Mouse (Mus musculus) stomach, embryonic 14.5 days (tissue): Measurements from ENCODE around the gene Pltp. TPM values are rescaled to one million over a fixed set of nuclear protein-coding genes. Genes with fewer than 3 reads are reported as not detected.
"Not testable (repeated sequence)": the region's sequence is repeated elsewhere in the genome, so short reads cannot be mapped to it uniquely, and the experiment has no call there.

Source experiments
- ATAC-seq: fragments of 200-750 bp; cut with Nextera tagmentation; 2 replicates; pipeline ENCODE4 v1.8.0; 2017; ENCODE audit warnings: low read depth, moderate TSS enrichment; ENCODE audit not compliant: insufficient number of reproducible peaks, insufficient read depth, low FRiP score
- H3K27ac ChIP-seq: fragments of 300-500 bp; sonication (generic); 2 replicates; pipeline ENCODE4 v1.5.1; 2014; ENCODE audit warnings: mild to moderate bottlenecking, low read length, moderate library complexity, mixed read lengths
- H3K27me3 ChIP-seq: fragments of 300-500 bp; sonication (generic); 2 replicates; pipeline ENCODE4 v1.6.1; 2014; ENCODE audit warnings: low read length, control low read depth, mixed read lengths; ENCODE audit not compliant: control insufficient read depth, insufficient read depth
- H3K36me3 ChIP-seq: fragments of 300-500 bp; sonication (generic); 2 replicates; pipeline ENCODE4 v1.6.1; 2014; ENCODE audit warnings: mild to moderate bottlenecking, control low read depth, low read length, moderate library complexity, mixed read lengths; ENCODE audit not compliant: control insufficient read depth, insufficient read depth
- H3K4me1 ChIP-seq: fragments of 300-500 bp; sonication (generic); 2 replicates; pipeline ENCODE4 v1.6.1; 2014; ENCODE audit warnings: low read length, control low read depth, mixed read lengths; ENCODE audit not compliant: control insufficient read depth, insufficient read depth
- H3K4me2 ChIP-seq: fragments of 300-500 bp; sonication (generic); replicated peaks from 2 replicates; pipeline ENCODE4 v1.6.1; 2014; ENCODE audit warnings: low read depth, low read length, control low read depth
- H3K4me3 ChIP-seq: fragments of 300-500 bp; sonication (generic); 2 replicates; pipeline ENCODE4 v1.5.1; 2014; ENCODE audit warnings: low read depth, low read length, control low read depth
- H3K9ac ChIP-seq: fragments of 300-500 bp; sonication (generic); replicated peaks from 2 replicates; pipeline ENCODE4 v1.6.1; 2014; ENCODE audit warnings: low read depth, mild to moderate bottlenecking, control low read depth, low read length, moderate library complexity, mixed read lengths
- H3K9me3 ChIP-seq: fragments of 300-500 bp; sonication (generic); 2 replicates; pipeline ENCODE4 v1.6.1; 2016; ENCODE audit warnings: low read depth, low read length, control low read depth; ENCODE audit not compliant: control insufficient read depth
- WGBS: fragments of 180-500 bp; shearing (Covaris S2); extraction: QIAGEN DNeasy Blood & Tissue Kit; methylation state at CpG from one replicate; pipeline ENCODE4 v1.1.7; 2014; 5-methylcytosine and 5-hydroxymethylcytosine counted together
- polyA plus RNA-seq: library from polyadenylated mRNA; unstranded; fragments of >200 nt; fragmentation: Nextera tagmentation; extraction: Ambion mirVana; gene quantifications from 2 replicates; pipeline ENCODE4 v1.2.1, GENCODE M21; 2014

Gene Pltp
- polyA plus RNA-seq, 1 experiment from 2014 or later: 53.2 TPM

DNA sequence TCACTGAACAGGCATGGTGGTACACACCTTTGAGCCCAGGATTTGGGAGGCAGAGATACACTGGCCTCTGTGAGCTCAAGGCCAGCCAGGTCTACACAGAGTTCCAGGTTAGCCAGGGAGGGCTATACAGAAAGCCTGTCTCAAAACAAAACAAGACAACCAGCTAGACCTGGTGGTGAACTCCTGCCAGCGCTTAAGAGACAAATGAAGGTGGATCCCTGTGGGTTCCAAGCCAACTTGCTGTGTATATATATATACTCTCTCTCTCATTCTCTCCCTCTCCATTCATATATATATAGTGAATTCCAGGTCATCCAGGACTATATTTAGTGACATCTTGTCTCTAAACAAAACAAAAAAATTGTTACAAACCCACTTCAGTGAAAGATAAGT is 53.6 kb downstream of the Pltp start:
- peaks cover 7% of the 10 kb centered on the region; the same call in 1 of the 2 replicates for H3K4me1 ChIP-seq
- peak overlapping the region; percentile 62 for H3K4me3 ChIP-seq
- peak overlapping the region; percentile 66 for H3K4me2 ChIP-seq
- H3K27ac ChIP-seq: no peak overlapping the region
- no peaks in the 10 kb centered on the region for H3K9me3 ChIP-seq
- no peak for ATAC-seq
- peak overlapping the region; percentile 67; the same call in 1 of the 2 replicates for H3K9ac ChIP-seq
- H3K36me3 ChIP-seq: peaks cover 5% of the 10 kb centered on the region; the same call in 1 of the 2 replicates
- WGBS: 23% methylated on average over 1 of the region's 1 CpGs
- no peaks in the 10 kb centered on the region for H3K27me3 ChIP-seq

DNA sequence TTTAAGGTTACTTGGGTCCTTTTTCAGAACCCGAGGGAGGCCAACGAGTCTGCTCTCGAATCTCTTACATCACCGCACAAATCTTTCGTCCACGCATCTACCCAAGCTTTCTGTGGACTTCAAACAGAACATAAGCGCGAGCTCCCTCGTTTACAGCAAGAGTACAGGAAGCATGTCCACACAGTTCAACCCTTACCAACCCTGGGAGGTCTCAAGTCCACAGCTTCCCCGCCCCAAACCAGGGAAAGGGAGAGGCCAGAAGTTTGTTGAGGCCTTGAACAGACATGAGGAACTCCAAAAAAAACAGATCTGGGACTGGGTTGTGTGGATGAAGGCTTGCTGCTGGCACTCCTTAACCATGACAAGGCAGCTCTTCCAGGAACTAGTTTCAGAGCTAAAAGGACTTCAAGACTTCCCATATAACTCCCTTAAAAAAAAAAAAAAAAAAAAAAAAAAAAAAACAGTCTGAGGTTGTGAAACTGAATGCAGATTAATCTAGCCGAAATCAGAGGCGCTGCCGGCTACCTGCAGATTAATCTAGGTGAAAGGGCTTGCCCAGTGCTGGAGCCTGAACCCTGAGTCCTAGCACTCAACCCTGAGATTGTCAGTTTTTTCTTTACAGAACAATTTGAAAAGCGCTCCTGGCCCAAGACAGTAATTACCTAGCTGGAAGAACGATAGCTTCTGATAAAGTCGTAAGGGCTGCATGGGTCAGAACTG is 54.1 kb downstream of the Pltp start:
- 90% methylated on average over 16 of the region's 16 CpGs for WGBS
- ATAC-seq: no peak
- Histone ChIP-seq H3K36me3 (peaks cover 3% of the 10 kb centered on the region; the same call in 1 of the 2 replicates), H3K4me2 (peak overlapping the region; percentile 66; the same call in 1 of the 2 replicates), H3K4me1 (peaks cover 7% of the 10 kb centered on the region; the same call in 1 of the 2 replicates), H3K9ac (peak overlapping the region; percentile 67; the same call in 1 of the 2 replicates), H3K4me3 (peak overlapping the region; percentile 62; the same call in 1 of the 2 replicates), H3K9me3 (no peaks in the 10 kb centered on the region), H3K27me3 (no peaks in the 10 kb centered on the region), H3K27ac (no peak overlapping the region)

DNA sequence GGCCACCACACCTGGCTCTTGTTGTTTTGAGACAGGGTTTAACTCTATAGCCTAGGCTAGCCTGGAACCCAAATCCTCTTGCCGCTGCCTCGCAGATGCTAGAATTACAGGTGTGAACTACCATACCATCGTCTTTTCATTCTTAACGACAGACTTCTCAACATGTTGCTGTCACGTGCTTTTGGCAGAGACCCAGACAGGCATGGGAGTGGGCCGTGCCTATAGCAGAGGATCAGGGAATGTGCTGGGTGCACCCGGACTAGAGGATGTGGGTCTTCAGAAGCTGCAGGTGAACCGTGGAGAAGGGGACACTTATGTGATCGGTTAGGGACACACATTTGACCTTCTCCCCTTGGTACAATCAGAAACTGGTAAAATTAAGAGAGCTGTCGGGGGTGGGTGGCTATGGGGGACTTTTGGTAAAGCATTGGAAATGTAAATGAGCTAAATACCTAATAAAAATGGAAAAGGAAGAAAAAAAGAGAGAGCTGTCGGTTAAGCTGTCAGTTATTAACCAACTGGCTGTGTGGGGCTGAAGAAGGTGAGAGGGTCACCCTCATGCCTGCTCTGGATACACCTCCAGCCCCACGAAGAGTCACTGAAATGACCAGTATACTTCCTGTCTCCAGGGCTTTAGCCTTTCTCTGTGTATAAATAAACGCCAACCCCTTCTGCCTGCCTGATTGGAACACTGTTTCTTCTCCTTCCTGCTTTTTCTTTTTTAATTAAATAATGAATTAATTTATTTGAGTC is 57.1 kb downstream of the Pltp start:
- no peak overlapping the region for H3K27ac ChIP-seq
- H3K4me2 ChIP-seq: no peak overlapping the region
- 89% methylated on average over 13 of the region's 13 CpGs for WGBS
- H3K9me3 ChIP-seq: no peaks in the 10 kb centered on the region
- no peak overlapping the region for H3K4me3 ChIP-seq
- ATAC-seq: no peak
- no peaks in the 10 kb centered on the region for H3K27me3 ChIP-seq
- peaks cover 20% of the 10 kb centered on the region for H3K36me3 ChIP-seq
- H3K4me1 ChIP-seq: peaks cover 5% of the 10 kb centered on the region; the same call in 1 of the 2 replicates
- H3K9ac ChIP-seq: no peak overlapping the region

DNA sequence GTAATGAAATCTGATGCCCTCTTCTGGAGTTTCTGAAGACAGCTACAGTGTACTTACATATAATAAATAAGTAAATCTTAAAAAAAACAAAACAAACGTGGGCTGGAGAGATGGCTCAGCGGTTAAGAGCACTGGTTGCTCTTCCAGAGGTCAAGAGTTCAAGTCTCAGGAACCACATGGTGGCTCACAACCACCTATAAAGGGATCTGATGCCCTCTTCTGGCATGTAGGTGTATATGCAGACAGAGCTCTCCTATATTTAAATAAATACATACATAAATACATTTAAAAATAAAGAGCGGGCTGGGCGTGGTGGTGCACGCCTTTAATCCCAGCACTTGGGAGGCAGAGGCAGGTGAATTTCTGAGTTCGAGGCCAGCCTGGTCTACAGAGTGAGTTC is 59.0 kb downstream of the Pltp start:
- peaks cover 30% of the 10 kb centered on the region for H3K36me3 ChIP-seq

DNA sequence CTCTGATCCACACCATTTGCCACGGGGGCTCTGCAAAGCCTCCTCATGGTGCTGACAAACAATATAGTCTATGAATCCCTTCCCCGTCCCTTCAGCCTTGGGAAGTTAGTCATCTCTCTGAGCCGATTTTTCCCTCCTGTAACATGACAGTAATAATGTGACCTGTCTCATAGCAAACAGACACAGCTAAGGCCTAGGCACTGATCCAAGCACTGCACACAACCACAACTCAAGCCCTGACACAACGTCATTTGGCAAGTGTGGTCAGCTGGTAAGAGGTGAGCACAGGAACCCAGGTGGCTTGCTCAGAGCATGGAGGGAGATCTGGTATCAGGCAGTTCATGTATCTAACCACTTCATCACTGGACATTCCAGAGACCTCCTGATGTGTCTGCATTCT is 61.6 kb downstream of the Pltp start:
- Histone ChIP-seq H3K4me2 (no peak overlapping the region), H3K27ac (no peak overlapping the region), H3K4me3 (no peak overlapping the region), H3K4me1 (no peaks in the 10 kb centered on the region), H3K9ac (no peak overlapping the region), H3K27me3 (no peaks in the 10 kb centered on the region), H3K9me3 (no peaks in the 10 kb centered on the region), H3K36me3 (peaks cover 53% of the 10 kb centered on the region)
- WGBS: 83% methylated on average over 4 of the region's 4 CpGs
- no peak for ATAC-seq

More for the DNA sequence above, 59.0 kb downstream of the Pltp start:
- 78% methylated on average over 6 of the region's 6 CpGs for WGBS
- not testable (repeated sequence) for H3K4me1 ChIP-seq, H3K4me3 ChIP-seq, ATAC-seq, H3K4me2 ChIP-seq, H3K27me3 ChIP-seq, H3K27ac ChIP-seq, H3K9ac ChIP-seq, H3K9me3 ChIP-seq

DNA sequence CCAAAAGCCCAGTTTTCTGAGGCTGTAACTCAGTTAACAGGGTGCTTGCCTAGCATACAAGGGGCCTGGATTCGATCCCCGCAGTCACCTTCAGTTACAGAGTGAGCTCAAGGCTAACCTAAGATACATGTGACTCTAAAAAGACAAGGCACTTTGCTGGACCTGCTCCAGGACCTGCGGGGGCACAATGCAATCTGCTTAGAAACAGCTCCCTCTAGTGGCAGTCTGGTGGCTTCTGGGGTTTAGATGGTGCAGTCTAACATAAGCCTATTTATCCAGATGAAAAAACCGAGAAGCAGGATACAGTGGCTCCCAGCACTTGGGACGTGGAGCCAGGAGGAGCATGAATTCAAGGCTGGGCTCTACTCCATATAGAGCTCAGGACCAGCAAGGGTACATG is 63.2 kb downstream of the Pltp start:
- ATAC-seq: 0 out of 2 replicates have a peak, but pooled peaks have one; percentile 24
- 32% methylated on average over 5 of the region's 5 CpGs for WGBS
- no peak overlapping the region for H3K4me2 ChIP-seq

DNA sequence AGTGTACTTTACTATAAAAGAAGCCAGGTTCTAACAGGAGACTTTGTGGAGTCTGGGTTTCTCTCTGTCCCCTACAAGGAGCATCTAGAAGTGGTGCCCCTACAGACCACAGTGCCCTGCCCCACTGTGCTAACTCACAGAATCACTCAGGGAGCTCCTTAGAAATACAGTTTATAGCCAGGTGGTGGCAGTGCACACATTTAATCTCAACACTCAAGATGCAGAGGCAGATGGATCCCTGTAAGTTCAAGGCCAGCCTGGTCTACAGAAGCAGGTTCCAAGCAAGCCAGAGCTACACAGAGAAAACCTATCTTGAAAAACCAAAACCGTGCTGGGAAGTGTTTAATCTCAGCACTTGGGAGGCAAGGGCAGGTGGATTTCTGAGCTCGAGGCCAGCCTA is 63.7 kb downstream of the Pltp start:
- H3K4me3 ChIP-seq: no peak overlapping the region
- WGBS: 90% methylated on average over 2 of the region's 2 CpGs
- no peaks in the 10 kb centered on the region for H3K4me1 ChIP-seq
- no peak overlapping the region for H3K4me2 ChIP-seq
- no peak for ATAC-seq
- H3K27me3 ChIP-seq: no peaks in the 10 kb centered on the region
- H3K36me3 ChIP-seq: peaks cover 54% of the 10 kb centered on the region
- no peaks in the 10 kb centered on the region for H3K9me3 ChIP-seq
- H3K9ac ChIP-seq: no peak overlapping the region
- H3K27ac ChIP-seq: no peak overlapping the region

More for the DNA sequence above, 63.2 kb downstream of the Pltp start:
- H3K36me3 ChIP-seq: peaks cover 50% of the 10 kb centered on the region
- no peaks in the 10 kb centered on the region for H3K9me3 ChIP-seq
- H3K9ac ChIP-seq: no peak overlapping the region
- H3K27ac ChIP-seq: no peak overlapping the region
- H3K4me1 ChIP-seq: no peaks in the 10 kb centered on the region
- no peaks in the 10 kb centered on the region for H3K27me3 ChIP-seq
- H3K4me3 ChIP-seq: no peak overlapping the region

DNA sequence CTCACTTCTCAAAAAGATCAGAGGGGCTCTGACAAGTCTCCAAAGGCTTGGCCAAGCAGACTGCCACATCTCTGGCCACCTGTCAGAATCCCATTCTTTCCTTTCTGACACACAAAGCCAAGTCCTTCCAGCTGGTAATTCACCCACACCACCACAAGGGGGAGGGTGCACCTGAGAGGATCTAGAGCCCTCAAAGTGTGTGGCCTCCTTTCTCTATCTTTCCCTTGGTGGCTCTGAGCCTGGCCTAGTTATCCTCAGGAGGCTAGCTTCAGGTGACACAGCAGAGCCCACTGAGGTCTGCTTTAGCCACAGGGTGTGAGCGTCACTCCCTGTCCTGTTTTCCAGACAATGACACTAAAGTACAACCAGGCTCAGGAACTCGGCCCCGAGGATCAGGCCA is 64.3 kb downstream of the Pltp start:
- Histone ChIP-seq H3K9me3 (no peaks in the 10 kb centered on the region), H3K4me3 (no peak overlapping the region), H3K36me3 (peaks cover 54% of the 10 kb centered on the region), H3K27me3 (no peaks in the 10 kb centered on the region), H3K4me1 (0 out of 2 replicates have a peak, but pooled peaks cover 2% of the 10 kb centered on the region), H3K4me2 (no peak overlapping the region), H3K27ac (no peak overlapping the region), H3K9ac (no peak overlapping the region)
- 73% methylated on average over 3 of the region's 3 CpGs for WGBS
- ATAC-seq: 0 out of 2 replicates have a peak, but pooled peaks have one; percentile 20
